Mouse (Mus musculus) stomach, embryonic 14.5 days (tissue): ENCODE results near the gene Magi3. TPM values are rescaled to one million over a fixed set of nuclear protein-coding genes. Genes with fewer than 3 reads are reported as not detected.

Experiments used
- ATAC-seq: fragments of 200-750 bp; cut with Nextera tagmentation; 2 replicates; pipeline ENCODE4 v1.8.0; 2017; ENCODE audit warnings: low read depth, moderate TSS enrichment; ENCODE audit not compliant: insufficient number of reproducible peaks, insufficient read depth, low FRiP score
- H3K27ac ChIP-seq: fragments of 300-500 bp; sonication (generic); 2 replicates; pipeline ENCODE4 v1.5.1; 2014; ENCODE audit warnings: mild to moderate bottlenecking, low read length, moderate library complexity, mixed read lengths
- H3K27me3 ChIP-seq: fragments of 300-500 bp; sonication (generic); 2 replicates; pipeline ENCODE4 v1.6.1; 2014; ENCODE audit warnings: low read length, control low read depth, mixed read lengths; ENCODE audit not compliant: control insufficient read depth, insufficient read depth
- H3K36me3 ChIP-seq: fragments of 300-500 bp; sonication (generic); 2 replicates; pipeline ENCODE4 v1.6.1; 2014; ENCODE audit warnings: mild to moderate bottlenecking, control low read depth, low read length, moderate library complexity, mixed read lengths; ENCODE audit not compliant: control insufficient read depth, insufficient read depth
- H3K4me1 ChIP-seq: fragments of 300-500 bp; sonication (generic); 2 replicates; pipeline ENCODE4 v1.6.1; 2014; ENCODE audit warnings: low read length, control low read depth, mixed read lengths; ENCODE audit not compliant: control insufficient read depth, insufficient read depth
- H3K4me2 ChIP-seq: fragments of 300-500 bp; sonication (generic); replicated peaks from 2 replicates; pipeline ENCODE4 v1.6.1; 2014; ENCODE audit warnings: low read depth, low read length, control low read depth
- H3K4me3 ChIP-seq: fragments of 300-500 bp; sonication (generic); 2 replicates; pipeline ENCODE4 v1.5.1; 2014; ENCODE audit warnings: low read depth, low read length, control low read depth
- H3K9ac ChIP-seq: fragments of 300-500 bp; sonication (generic); replicated peaks from 2 replicates; pipeline ENCODE4 v1.6.1; 2014; ENCODE audit warnings: low read depth, mild to moderate bottlenecking, control low read depth, low read length, moderate library complexity, mixed read lengths
- H3K9me3 ChIP-seq: fragments of 300-500 bp; sonication (generic); 2 replicates; pipeline ENCODE4 v1.6.1; 2016; ENCODE audit warnings: low read depth, low read length, control low read depth; ENCODE audit not compliant: control insufficient read depth
- WGBS: fragments of 180-500 bp; shearing (Covaris S2); extraction: QIAGEN DNeasy Blood & Tissue Kit; methylation state at CpG from one replicate; pipeline ENCODE4 v1.1.7; 2014; 5-methylcytosine and 5-hydroxymethylcytosine counted together
- polyA plus RNA-seq: library from polyadenylated mRNA; unstranded; fragments of >200 nt; fragmentation: Nextera tagmentation; extraction: Ambion mirVana; gene quantifications from 2 replicates; pipeline ENCODE4 v1.2.1, GENCODE M21; 2014

Magi3 gene
- polyA plus RNA-seq, 1 experiment from 2014 or later = 9.9 TPM

GRCm38 (mm10) chr3:104006896-104007466 is 213.2 kb downstream of the Magi3 start:
- Histone ChIP-seq H3K36me3 (peaks cover 37% of the 10 kb centered on the region), H3K9me3 (no peaks in the 10 kb centered on the region), H3K27ac (no peak overlapping the region), H3K4me2 (no peak overlapping the region), H3K4me1 (no peaks in the 10 kb centered on the region), H3K4me3 (no peak overlapping the region), H3K9ac (no peak overlapping the region), H3K27me3 (no peaks in the 10 kb centered on the region)
- ATAC-seq = no peak
- 90% methylated on average over 8 of the region's 8 CpGs for WGBS

GRCm38 (mm10) chr3:103998724-103999123 is 221.4 kb downstream of the Magi3 start:
- Histone ChIP-seq H3K9me3 (no peaks in the 10 kb centered on the region), H3K27ac (no peak overlapping the region), H3K4me1 (no peaks in the 10 kb centered on the region), H3K9ac (no peak overlapping the region), H3K36me3 (peaks cover 19% of the 10 kb centered on the region; the same call in 1 of the 2 replicates), H3K4me3 (no peak overlapping the region), H3K27me3 (no peaks in the 10 kb centered on the region), H3K4me2 (no peak overlapping the region)
- WGBS = 96% methylated on average over 4 of the region's 4 CpGs
- ATAC-seq = no peak

- Histone ChIP-seq H3K27ac (no peak overlapping the region), H3K4me3 (no peak overlapping the region), H3K9ac (no peak overlapping the region), H3K27me3 (no peaks in the 10 kb centered on the region), H3K9me3 (no peaks in the 10 kb centered on the region), H3K4me2 (no peak overlapping the region), H3K4me1 (no peaks in the 10 kb centered on the region), H3K36me3 (peaks cover 31% of the 10 kb centered on the region)
- WGBS = 93% methylated on average over 3 of the region's 3 CpGs
- no peak for ATAC-seq
These were observed 228.9 kb downstream of the Magi3 start for GRCm38 (mm10) chr3:103991271-103991670.

- Histone ChIP-seq H3K4me3 (no peak overlapping the region), H3K4me1 (no peaks in the 10 kb centered on the region), H3K4me2 (no peak overlapping the region), H3K9ac (no peak overlapping the region), H3K36me3 (peaks cover 32% of the 10 kb centered on the region), H3K27ac (no peak overlapping the region), H3K27me3 (no peaks in the 10 kb centered on the region), H3K9me3 (no peaks in the 10 kb centered on the region)
- ATAC-seq = no peak
- 91% methylated on average over 4 of the region's 4 CpGs for WGBS
These were observed 230.8 kb downstream of the Magi3 start for GRCm38 (mm10) chr3:103989352-103989751.

GRCm38 (mm10) chr3:103987831-103988432 is 232.2 kb downstream of the Magi3 start:
- H3K36me3 ChIP-seq = peaks cover 28% of the 10 kb centered on the region
- H3K9me3 ChIP-seq = no peaks in the 10 kb centered on the region
- ATAC-seq = no peak

GRCm38 (mm10) chr3:103985194-103985593 is 235.0 kb downstream of the Magi3 start:
- WGBS = 95% methylated on average over 2 of the region's 2 CpGs
- Histone ChIP-seq H3K36me3 (peaks cover 16% of the 10 kb centered on the region; the same call in 1 of the 2 replicates), H3K27me3 (no peaks in the 10 kb centered on the region), H3K4me2 (no peak overlapping the region), H3K27ac (no peak overlapping the region), H3K4me3 (no peak overlapping the region), H3K9me3 (no peaks in the 10 kb centered on the region), H3K4me1 (no peaks in the 10 kb centered on the region), H3K9ac (no peak overlapping the region)
- no peak for ATAC-seq

More at GRCm38 (mm10) chr3:103987831-103988432, 232.2 kb downstream of the Magi3 start:
- H3K4me1 ChIP-seq = no peaks in the 10 kb centered on the region
- H3K4me3 ChIP-seq = no peak overlapping the region
- no peaks in the 10 kb centered on the region for H3K27me3 ChIP-seq
- no peak overlapping the region for H3K4me2 ChIP-seq
- H3K9ac ChIP-seq = no peak overlapping the region
- WGBS = 35% methylated on average over 5 of the region's 5 CpGs
- H3K27ac ChIP-seq = no peak overlapping the region

- Histone ChIP-seq H3K9me3 (no peaks in the 10 kb centered on the region), H3K4me3 (no peak overlapping the region), H3K4me2 (no peak overlapping the region), H3K9ac (no peak overlapping the region), H3K36me3 (peaks cover 14% of the 10 kb centered on the region), H3K4me1 (no peaks in the 10 kb centered on the region), H3K27ac (no peak overlapping the region), H3K27me3 (no peaks in the 10 kb centered on the region)
- WGBS = 87% methylated on average over 4 of the region's 4 CpGs
- ATAC-seq = no peak
These were observed 235.6 kb downstream of the Magi3 start for GRCm38 (mm10) chr3:103984556-103984955.

- Histone ChIP-seq H3K9me3 (no peaks in the 10 kb centered on the region), H3K4me2 (no peak overlapping the region), H3K9ac (no peak overlapping the region), H3K27me3 (no peaks in the 10 kb centered on the region), H3K36me3 (peaks cover 9% of the 10 kb centered on the region), H3K4me3 (no peak overlapping the region), H3K27ac (no peak overlapping the region), H3K4me1 (0 out of 2 replicates have a peak, but pooled peaks cover 2% of the 10 kb centered on the region)
- 96% methylated on average over 2 of the region's 2 CpGs for WGBS
- no peak for ATAC-seq
These were observed 249.0 kb downstream of the Magi3 start for GRCm38 (mm10) chr3:103971157-103971556.
